Mouse (Mus musculus) C2C12 (cell line): Measurements from ENCODE around the gene Haus2. TPM values are rescaled to one million over a fixed set of nuclear protein-coding genes. Genes with fewer than 3 reads are reported as not detected.

ENCODE experiments used
- H3K27me3 ChIP-seq: one replicate; pipeline ENCODE4 v1.6.1; 2011; ENCODE audit not compliant: control insufficient read depth, insufficient read depth, insufficient read length
- H3K36me3 ChIP-seq: one replicate; pipeline ENCODE4 v1.6.1; 2011; ENCODE audit not compliant: control insufficient read depth, insufficient read depth
- H3K4me3 ChIP-seq: one replicate; pipeline ENCODE4 v1.5.1; 2011; ENCODE audit warnings: mild to moderate bottlenecking, control low read depth; ENCODE audit not compliant: poor library complexity, insufficient read depth, severe bottlenecking
- H3K79me2 ChIP-seq: one replicate; pipeline ENCODE4 v1.6.1; 2011; ENCODE audit not compliant: control insufficient read depth, insufficient read depth
- H3K79me3 ChIP-seq: one replicate; pipeline ENCODE4 v1.6.1; 2011; ENCODE audit warnings: low read depth, control low read depth
- H3ac ChIP-seq: one replicate; pipeline ENCODE3; 2011; ENCODE audit warnings: low read depth; ENCODE audit not compliant: control insufficient read depth, insufficient read length
- CEBPB ChIP-seq: IDR thresholded peaks from one replicate; pipeline ENCODE4 v1.6.1; 2011; ENCODE audit warnings: low read depth, mild to moderate bottlenecking, control low read depth, moderate library complexity
- CTCF ChIP-seq: IDR thresholded peaks from one replicate; pipeline ENCODE4 v1.5.1; 2011; ENCODE audit not compliant: control insufficient read depth, insufficient read depth, insufficient read length
- FOSL1 ChIP-seq: IDR thresholded peaks from one replicate; pipeline ENCODE4 v1.8.0; 2011; ENCODE audit warnings: mild to moderate bottlenecking, low read length; ENCODE audit not compliant: poor library complexity, insufficient read depth, severe bottlenecking
- MAX ChIP-seq: IDR thresholded peaks from one replicate; pipeline ENCODE4 v1.6.1; 2011; ENCODE audit warnings: mild to moderate bottlenecking, control low read depth
- MYOD1 ChIP-seq: IDR thresholded peaks from one replicate; pipeline ENCODE4 v1.6.1; 2011; ENCODE audit warnings: low read depth; ENCODE audit not compliant: control insufficient read depth, insufficient read length
- MYOG ChIP-seq: IDR thresholded peaks from one replicate; pipeline ENCODE4 v1.6.1; 2011; ENCODE audit not compliant: control insufficient read depth, insufficient read length; ENCODE audit errors: extremely low read depth
- USF1 ChIP-seq: IDR thresholded peaks from one replicate; pipeline ENCODE4 v1.6.1; 2011; ENCODE audit warnings: low read depth, mild to moderate bottlenecking, control low read depth, moderate library complexity
- polyA plus RNA-seq: library from polyadenylated mRNA; unstranded; fragments of >200 nt; fragmentation: generic; extraction: Trizol; gene quantifications from one replicate; pipeline ENCODE4 v1.2.1, GENCODE M21; 2012; ENCODE audit warnings: missing spikeins

Haus2 gene
- polyA plus RNA-seq, 1 experiment: 4.1 TPM

- Histone ChIP-seq H3K79me2 (peaks cover 97% of the 10 kb centered on the region), H3ac (no peak overlapping the region), H3K36me3 (peaks cover 7% of the 10 kb centered on the region), H3K4me3 (no peak overlapping the region), H3K27me3 (no peaks in the 10 kb centered on the region), H3K79me3 (peaks cover 53% of the 10 kb centered on the region)
- TF ChIP-seq MYOG (no peak), MYOD1 (no peak), CTCF (no peak), FOSL1 (no peak), USF1 (no peak), MAX (no peak), CEBPB (no peak)
Measured at GRCm38 (mm10) chr2:120575978-120576377, 33.2 kb upstream of the Haus2 start.

DNA sequence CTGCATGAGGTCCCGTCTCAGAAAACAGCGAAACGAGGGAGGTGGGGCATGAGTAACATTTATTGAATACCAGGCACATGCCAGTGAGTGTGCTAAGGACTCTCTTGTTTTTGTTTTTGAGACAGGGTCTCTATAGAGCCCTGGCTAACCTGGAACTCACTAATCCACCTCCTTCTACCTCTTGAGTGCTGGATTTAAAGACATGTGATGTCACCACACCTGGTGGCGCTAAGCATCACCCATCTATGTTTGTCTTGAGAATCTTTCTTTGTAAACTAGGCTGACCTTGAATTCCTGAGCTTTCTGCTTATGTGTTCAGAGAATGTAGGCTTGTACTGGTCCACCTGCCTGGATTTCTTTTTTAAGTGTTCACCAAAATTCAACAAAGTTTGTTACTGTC lies 31.4 kb upstream of the Haus2 start:
- H3K4me3 ChIP-seq: no peak overlapping the region
- no peaks in the 10 kb centered on the region for H3K27me3 ChIP-seq
- TF ChIP-seq MAX (no peak), MYOD1 (no peak), CTCF (no peak), MYOG (no peak), USF1 (no peak), FOSL1 (no peak), CEBPB (no peak)
- no peak overlapping the region for H3ac ChIP-seq
- H3K79me2 ChIP-seq: peaks cover 97% of the 10 kb centered on the region
- peaks cover 43% of the 10 kb centered on the region for H3K79me3 ChIP-seq
- no peaks in the 10 kb centered on the region for H3K36me3 ChIP-seq

GRCm38 (mm10) chr2:120578286-120578685 lies 30.9 kb upstream of the Haus2 start:
- Histone ChIP-seq H3K4me3 (no peak overlapping the region), H3K79me2 (peaks cover 97% of the 10 kb centered on the region), H3K27me3 (no peaks in the 10 kb centered on the region), H3K36me3 (no peaks in the 10 kb centered on the region), H3ac (no peak overlapping the region), H3K79me3 (peaks cover 45% of the 10 kb centered on the region)
- TF ChIP-seq USF1: no peak
- no peak for TF ChIP-seq MYOD1
- no peak for TF ChIP-seq CEBPB
- TF ChIP-seq CTCF: no peak
- no peak for TF ChIP-seq MYOG
- no peak for TF ChIP-seq MAX
- no peak for TF ChIP-seq FOSL1

DNA sequence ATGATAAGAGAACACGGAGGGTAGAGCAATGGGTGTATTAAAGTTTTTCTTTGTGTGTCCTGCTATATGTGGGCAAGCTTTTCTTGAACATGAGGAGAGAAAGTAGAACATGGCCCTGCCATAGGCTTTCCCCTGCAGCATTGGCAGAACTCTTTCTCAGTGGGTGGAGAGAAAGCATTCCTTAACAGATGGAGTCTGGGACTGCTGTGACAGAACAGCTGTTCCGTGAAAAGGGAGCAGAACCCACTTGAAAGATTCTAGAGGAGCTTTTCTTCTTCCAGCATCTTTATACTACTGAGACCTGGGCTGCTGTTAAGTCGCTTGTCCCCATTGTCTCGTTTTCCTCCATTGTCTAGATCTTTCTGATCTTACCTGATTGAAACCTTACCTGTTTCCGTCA lies 19.4 kb upstream of the Haus2 start:
- no peaks in the 10 kb centered on the region for H3K27me3 ChIP-seq
- H3K79me2 ChIP-seq: no peaks in the 10 kb centered on the region
- H3ac ChIP-seq: no peak overlapping the region
- TF ChIP-seq MAX: no peak
- no peak for TF ChIP-seq USF1
- TF ChIP-seq FOSL1: no peak
- no peak for TF ChIP-seq MYOG
- TF ChIP-seq MYOD1: no peak
- TF ChIP-seq CEBPB: no peak
- no peak for TF ChIP-seq CTCF
- no peak overlapping the region for H3K4me3 ChIP-seq
- peaks cover 62% of the 10 kb centered on the region for H3K36me3 ChIP-seq
- H3K79me3 ChIP-seq: peaks cover 1% of the 10 kb centered on the region

- H3K36me3 ChIP-seq: peaks cover 59% of the 10 kb centered on the region
- no peaks in the 10 kb centered on the region for H3K27me3 ChIP-seq
- H3ac ChIP-seq: no peak overlapping the region
- H3K79me3 ChIP-seq: no peaks in the 10 kb centered on the region
- H3K79me2 ChIP-seq: no peaks in the 10 kb centered on the region
- H3K4me3 ChIP-seq: no peak overlapping the region
- TF ChIP-seq FOSL1 (no peak), USF1 (no peak), MYOG (no peak), MYOD1 (no peak), CEBPB (no peak), CTCF (no peak), MAX (no peak)
Measured at GRCm38 (mm10) chr2:120592227-120592626, 17.0 kb upstream of the Haus2 start.

DNA sequence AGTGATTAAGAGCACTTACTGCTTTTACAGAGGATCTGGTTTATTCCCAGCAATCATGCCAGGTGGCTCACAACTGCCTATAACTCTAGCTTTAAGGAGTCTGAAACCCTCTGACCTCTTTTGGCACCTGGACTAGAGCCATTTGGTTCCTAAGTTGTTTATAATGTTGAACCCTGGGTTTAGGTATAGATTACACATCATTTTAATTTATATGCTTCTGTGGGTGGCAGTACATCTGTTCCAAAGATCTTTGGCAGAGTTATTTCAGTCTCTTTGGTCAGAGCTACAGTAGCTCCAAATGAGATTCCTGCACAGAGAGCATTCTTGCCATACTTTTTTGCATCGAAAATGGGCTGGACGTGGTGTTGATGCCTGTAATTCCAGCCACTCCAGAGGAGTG lies 11.4 kb upstream of the Haus2 start:
- no peaks in the 10 kb centered on the region for H3K79me3 ChIP-seq
- no peaks in the 10 kb centered on the region for H3K79me2 ChIP-seq
- H3ac ChIP-seq: no peak overlapping the region
- peaks cover 69% of the 10 kb centered on the region for H3K36me3 ChIP-seq
- no peak for TF ChIP-seq MAX
- no peaks in the 10 kb centered on the region for H3K27me3 ChIP-seq
- no peak overlapping the region for H3K4me3 ChIP-seq
